Mouse (Mus musculus) intestine, embryonic 16.5 days (tissue): ENCODE results near the gene Agpat2. TPM values are rescaled to one million over a fixed set of nuclear protein-coding genes. Genes with fewer than 3 reads are reported as not detected.

Experiments
- ATAC-seq: fragments of 200-750 bp; cut with Nextera tagmentation; 2 replicates; pipeline ENCODE4 v1.8.0; 2017; ENCODE audit warnings: moderate TSS enrichment, moderate library complexity
- H3K27ac ChIP-seq: fragments of 300-500 bp; sonication (generic); 2 replicates; pipeline ENCODE4 v1.5.1; 2014; ENCODE audit warnings: mild to moderate bottlenecking, low read length
- H3K27me3 ChIP-seq: fragments of 300-500 bp; sonication (generic); replicated peaks from 2 replicates; pipeline ENCODE4 v1.6.1; 2014; ENCODE audit warnings: low read length, control low read depth, mixed read lengths; ENCODE audit not compliant: control insufficient read depth, insufficient read depth
- H3K36me3 ChIP-seq: fragments of 300-500 bp; sonication (generic); 2 replicates; pipeline ENCODE4 v1.6.1; 2014; ENCODE audit warnings: low read length, control low read depth; ENCODE audit not compliant: control insufficient read depth, insufficient read depth
- H3K4me1 ChIP-seq: fragments of 300-500 bp; sonication (generic); 2 replicates; pipeline ENCODE4 v1.6.1; 2014; ENCODE audit warnings: low read length, control low read depth, mixed read lengths; ENCODE audit not compliant: control insufficient read depth, insufficient read depth
- H3K4me2 ChIP-seq: fragments of 300-500 bp; sonication (generic); 2 replicates; pipeline ENCODE4 v1.6.1; 2014; ENCODE audit warnings: low read depth, low read length, control low read depth
- H3K4me3 ChIP-seq: fragments of 300-500 bp; sonication (generic); 2 replicates; pipeline ENCODE4 v1.5.1; 2014; ENCODE audit warnings: mild to moderate bottlenecking, low read length
- H3K9ac ChIP-seq: fragments of 300-500 bp; sonication (generic); 2 replicates; pipeline ENCODE4 v1.6.1; 2014; ENCODE audit warnings: low read depth, low read length
- H3K9me3 ChIP-seq: fragments of 300-500 bp; sonication (generic); 2 replicates; pipeline ENCODE4 v1.6.1; 2016; ENCODE audit warnings: low read length, control low read depth; ENCODE audit not compliant: control insufficient read depth
- WGBS: fragments of 180-500 bp; shearing (Covaris S2); extraction: QIAGEN DNeasy Blood & Tissue Kit; methylation state at CpG from one replicate; pipeline ENCODE4 v1.1.7; 2014; 5-methylcytosine and 5-hydroxymethylcytosine counted together
- polyA plus RNA-seq: library from polyadenylated mRNA; unstranded; fragments of >200 nt; fragmentation: Nextera tagmentation; extraction: Ambion mirVana; gene quantifications from 2 replicates; pipeline ENCODE4 v1.2.1, GENCODE M21; 2015

The Agpat2 gene
- polyA plus RNA-seq, 1 experiment from 2014 or later: 113 TPM

- Histone ChIP-seq H3K9me3 (no peaks in the 10 kb centered on the region), H3K27me3 (no peaks in the 10 kb centered on the region), H3K9ac (no peak overlapping the region), H3K36me3 (no peaks in the 10 kb centered on the region), H3K4me3 (no peak overlapping the region), H3K4me2 (no peak overlapping the region), H3K4me1 (peaks cover 14% of the 10 kb centered on the region), H3K27ac (peak overlapping the region; percentile 65; the same call in 1 of the 2 replicates)
- no peak for ATAC-seq
Measured at GRCm38 (mm10) chr2:26611896-26612295, 7.7 kb upstream of the Agpat2 start.

- Histone ChIP-seq H3K4me2 (no peak overlapping the region), H3K36me3 (no peaks in the 10 kb centered on the region), H3K4me1 (peaks cover 18% of the 10 kb centered on the region), H3K9ac (no peak overlapping the region), H3K9me3 (no peaks in the 10 kb centered on the region), H3K4me3 (no peak overlapping the region), H3K27ac (peak overlapping the region; percentile 65), H3K27me3 (no peaks in the 10 kb centered on the region)
- ATAC-seq: peak; percentile 87
Measured at GRCm38 (mm10) chr2:26611054-26611453, 6.8 kb upstream of the Agpat2 start.

GRCm38 (mm10) chr2:26610526-26610925 is 6.3 kb upstream of the Agpat2 start:
- Histone ChIP-seq H3K27me3 (no peaks in the 10 kb centered on the region), H3K4me2 (no peak overlapping the region), H3K4me1 (peaks cover 17% of the 10 kb centered on the region), H3K36me3 (no peaks in the 10 kb centered on the region), H3K4me3 (no peak overlapping the region), H3K27ac (no peak overlapping the region), H3K9ac (no peak overlapping the region), H3K9me3 (no peaks in the 10 kb centered on the region)
- ATAC-seq: no peak
- WGBS: 80% methylated on average over 3 of the region's 3 CpGs

- no peaks in the 10 kb centered on the region for H3K27me3 ChIP-seq
- H3K4me3 ChIP-seq: no peak overlapping the region
- ATAC-seq: no peak
- no peak overlapping the region for H3K27ac ChIP-seq
- no peaks in the 10 kb centered on the region for H3K9me3 ChIP-seq
- peaks cover 14% of the 10 kb centered on the region for H3K4me1 ChIP-seq
- H3K4me2 ChIP-seq: no peak overlapping the region
- no peak overlapping the region for H3K9ac ChIP-seq
- no peaks in the 10 kb centered on the region for H3K36me3 ChIP-seq
Measured at GRCm38 (mm10) chr2:26609261-26609661, 5.0 kb upstream of the Agpat2 start.

GRCm38 (mm10) chr2:26608781-26609180 is 4.6 kb upstream of the Agpat2 start:
- Histone ChIP-seq H3K9ac (no peak overlapping the region), H3K9me3 (no peaks in the 10 kb centered on the region), H3K4me1 (peaks cover 14% of the 10 kb centered on the region), H3K27me3 (no peaks in the 10 kb centered on the region), H3K36me3 (no peaks in the 10 kb centered on the region), H3K4me2 (no peak overlapping the region), H3K27ac (no peak overlapping the region), H3K4me3 (no peak overlapping the region)
- ATAC-seq: no peak

GRCm38 (mm10) chr2:26607056-26607910 is 3.1 kb upstream of the Agpat2 start:
- no peak overlapping the region for H3K4me2 ChIP-seq
- H3K36me3 ChIP-seq: no peaks in the 10 kb centered on the region
- no peak overlapping the region for H3K4me3 ChIP-seq
- peak overlapping the region; percentile 63 for H3K27ac ChIP-seq
- WGBS: 41% methylated on average over 6 of the region's 6 CpGs
- no peaks in the 10 kb centered on the region for H3K27me3 ChIP-seq
- H3K9ac ChIP-seq: peak overlapping the region; percentile 34; the same call in 1 of the 2 replicates
- no peak; the same call in 1 of the 2 replicates for ATAC-seq
- H3K4me1 ChIP-seq: peaks cover 22% of the 10 kb centered on the region
- no peaks in the 10 kb centered on the region for H3K9me3 ChIP-seq

- no peak for ATAC-seq
- Histone ChIP-seq H3K36me3 (no peaks in the 10 kb centered on the region), H3K27ac (peak overlapping the region; percentile 63), H3K9ac (no peak overlapping the region), H3K4me3 (no peak overlapping the region), H3K9me3 (no peaks in the 10 kb centered on the region), H3K27me3 (no peaks in the 10 kb centered on the region), H3K4me2 (no peak overlapping the region), H3K4me1 (peaks cover 22% of the 10 kb centered on the region)
- 73% methylated on average over 3 of the region's 3 CpGs for WGBS
Measured at GRCm38 (mm10) chr2:26606579-26606978, 2.4 kb upstream of the Agpat2 start.

GRCm38 (mm10) chr2:26605331-26605730 is 1.1 kb upstream of the Agpat2 start:
- 82% methylated on average over 8 of the region's 8 CpGs for WGBS
- Histone ChIP-seq H3K36me3 (no peaks in the 10 kb centered on the region), H3K4me1 (peaks cover 27% of the 10 kb centered on the region), H3K27me3 (no peaks in the 10 kb centered on the region), H3K9ac (no peak overlapping the region), H3K9me3 (no peaks in the 10 kb centered on the region), H3K4me3 (no peak overlapping the region), H3K27ac (no peak overlapping the region), H3K4me2 (no peak overlapping the region)
- no peak for ATAC-seq

- ATAC-seq: no peak; the same call in 1 of the 2 replicates
- H3K9me3 ChIP-seq: no peaks in the 10 kb centered on the region
- H3K4me3 ChIP-seq: peak overlapping the region; percentile 76
- WGBS: 4% methylated on average over 6 of the region's 6 CpGs
- H3K36me3 ChIP-seq: no peaks in the 10 kb centered on the region
- H3K4me2 ChIP-seq: peak overlapping the region; percentile 68
- peak overlapping the region; percentile 92 for H3K27ac ChIP-seq
- peaks cover 26% of the 10 kb centered on the region for H3K4me1 ChIP-seq
- no peaks in the 10 kb centered on the region for H3K27me3 ChIP-seq
- peak overlapping the region; percentile 92 for H3K9ac ChIP-seq
Measured at GRCm38 (mm10) chr2:26603159-26603558, 1.1 kb downstream of the Agpat2 start.

GRCm38 (mm10) chr2:26602631-26603030 is 1.6 kb downstream of the Agpat2 start:
- peak overlapping the region; percentile 76 for H3K4me3 ChIP-seq
- peak overlapping the region; percentile 68 for H3K4me2 ChIP-seq
- 82% methylated on average over 5 of the region's 5 CpGs for WGBS
- peak overlapping the region; percentile 92 for H3K9ac ChIP-seq
- no peaks in the 10 kb centered on the region for H3K9me3 ChIP-seq
- H3K27me3 ChIP-seq: no peaks in the 10 kb centered on the region
- H3K27ac ChIP-seq: no peak overlapping the region
- no peak for ATAC-seq
- peaks cover 26% of the 10 kb centered on the region for H3K4me1 ChIP-seq
- H3K36me3 ChIP-seq: no peaks in the 10 kb centered on the region
